Mouse (Mus musculus) olfactory bulb, adult 2 months (tissue): ENCODE measurements around the gene Pex26. TPM values are rescaled to one million over a fixed set of nuclear protein-coding genes. Genes with fewer than 3 reads are reported as not detected.
A peak's percentile ranks its signal among the peaks of the same experiment; 100 is the strongest.

Source experiments
- H3K27ac ChIP-seq: fragments of 200-500 bp; 2 replicates; pipeline ENCODE4 v1.5.1; 2012; ENCODE audit warnings: low read depth, low read length; ENCODE audit not compliant: insufficient read depth
- H3K4me1 ChIP-seq: fragments of 200-500 bp; 2 replicates; pipeline ENCODE4 v1.6.1; 2012; ENCODE audit warnings: low read length; ENCODE audit not compliant: control insufficient read depth, insufficient read depth
- H3K4me3 ChIP-seq: fragments of 200-500 bp; 2 replicates; pipeline ENCODE4 v1.5.1; 2012; ENCODE audit warnings: mild to moderate bottlenecking, low read depth, low read length, moderate library complexity; ENCODE audit not compliant: insufficient read depth
- CTCF ChIP-seq: fragments of 200-500 bp; IDR thresholded peaks from 2 replicates; pipeline ENCODE4 v1.5.1; 2012; ENCODE audit warnings: low read depth, mild to moderate bottlenecking, low read length, moderate library complexity; ENCODE audit not compliant: insufficient read depth
- POLR2A ChIP-seq: fragments of 200-500 bp; IDR thresholded peaks from 2 replicates; pipeline ENCODE4 v1.6.1; 2012; ENCODE audit warnings: mild to moderate bottlenecking, low read depth, low read length, moderate library complexity; ENCODE audit not compliant: insufficient read depth
- WGBS: fragments of 180-500 bp; shearing (Covaris S2); methylation state at CpG from one replicate; pipeline ENCODE4 v1.1.7; 2018; 5-methylcytosine and 5-hydroxymethylcytosine counted together
- polyA plus RNA-seq: library from polyadenylated mRNA; stranded (reverse); fragments of >200 nt; gene quantifications from 2 replicates; pipeline ENCODE4 v1.2.4, GENCODE M21; 2012; ENCODE audit warnings: low replicate concordance; ENCODE audit not compliant: missing spikeins, insufficient read depth, insufficient read length

Gene Pex26
- polyA plus RNA-seq, 1 experiment: not detected

DNA sequence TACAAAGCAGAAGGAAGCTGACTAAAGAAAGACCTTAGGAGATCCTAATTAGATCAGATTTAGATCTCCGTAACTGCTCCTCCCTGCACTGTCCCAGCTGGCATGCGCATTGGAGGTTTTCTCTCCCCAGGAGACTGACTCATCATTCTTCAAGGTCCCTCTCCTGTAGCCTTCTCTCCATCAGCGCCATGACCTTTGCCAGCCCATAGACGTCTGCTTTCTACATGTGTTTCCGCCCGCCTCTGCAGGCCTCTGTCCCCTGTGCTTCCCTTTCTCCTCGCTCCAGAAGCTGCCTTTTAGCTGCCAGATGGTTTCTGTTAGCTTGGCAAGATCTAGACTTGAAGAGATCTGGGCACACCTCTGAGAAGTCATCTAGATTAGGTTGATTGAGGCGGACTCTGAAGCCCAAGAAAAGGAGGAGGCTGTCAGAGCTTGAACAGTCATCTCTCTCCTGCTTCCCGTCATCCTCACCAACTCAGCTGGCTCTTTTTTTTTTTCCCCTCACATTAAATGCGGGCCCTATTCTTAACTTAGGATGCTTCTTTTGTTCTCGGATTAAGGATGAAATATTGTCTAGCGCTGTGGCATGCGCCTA is 38.4 kb upstream of the Pex26 start:
- WGBS: 66% methylated on average over 13 of the region's 13 CpGs
- no peak overlapping the region for H3K4me3 ChIP-seq
- H3K27ac ChIP-seq: peak overlapping the region; percentile 75
- H3K4me1 ChIP-seq: peaks cover 20% of the 10 kb centered on the region
- TF ChIP-seq CTCF (no peak), POLR2A (no peak)

DNA sequence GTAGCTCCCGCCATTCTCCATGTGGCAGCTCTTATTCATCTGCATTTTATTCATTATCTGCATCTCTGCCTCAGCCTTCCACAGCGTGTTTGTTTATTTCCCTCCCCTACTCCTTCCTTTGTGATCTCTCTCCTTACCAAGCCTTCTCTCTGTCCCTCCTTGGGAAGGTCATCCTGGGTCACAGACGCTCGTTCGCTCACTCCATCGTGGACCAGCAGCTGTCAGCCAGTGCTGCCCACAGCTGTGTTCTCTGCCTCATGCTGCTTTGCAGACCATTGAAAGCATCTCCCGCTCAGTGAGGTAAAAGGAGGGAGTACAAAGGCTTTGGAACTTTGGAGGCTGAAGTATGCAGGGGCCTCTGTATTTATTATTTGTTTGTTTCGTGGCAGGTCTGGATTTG is 37.6 kb upstream of the Pex26 start:
- 69% methylated on average over 8 of the region's 8 CpGs for WGBS
- Histone ChIP-seq H3K27ac (no peak overlapping the region), H3K4me3 (no peak overlapping the region), H3K4me1 (peaks cover 19% of the 10 kb centered on the region)
- TF ChIP-seq CTCF (no peak), POLR2A (no peak)

DNA sequence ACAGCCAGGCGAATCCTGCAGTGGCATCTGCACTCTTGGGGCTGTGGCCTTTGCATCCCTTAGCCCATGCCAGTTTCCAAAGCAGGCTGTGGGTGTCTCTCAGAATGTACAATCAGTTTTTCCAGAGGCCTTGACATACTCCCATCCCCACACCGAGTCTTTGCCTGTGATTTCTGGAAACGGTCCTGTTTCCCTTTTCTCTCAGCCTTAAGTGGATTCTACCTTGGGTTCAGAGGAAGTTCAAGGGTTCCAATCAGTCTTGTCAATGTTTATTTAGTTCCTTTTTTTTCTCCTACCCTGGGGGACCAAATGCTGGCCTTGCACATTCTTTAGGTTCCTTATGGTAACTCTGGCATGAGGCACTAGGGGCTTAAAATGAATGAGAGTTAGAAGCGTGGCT is 36.7 kb upstream of the Pex26 start:
- Histone ChIP-seq H3K27ac (no peak overlapping the region), H3K4me1 (peaks cover 15% of the 10 kb centered on the region), H3K4me3 (no peak overlapping the region)
- TF ChIP-seq POLR2A (no peak), CTCF (no peak)
- WGBS: 83% methylated on average over 4 of the region's 4 CpGs

GRCm38 (mm10) chr6:121148360-121148759 is 35.1 kb upstream of the Pex26 start:
- Histone ChIP-seq H3K4me1 (peaks cover 14% of the 10 kb centered on the region), H3K27ac (no peak overlapping the region), H3K4me3 (no peak overlapping the region)
- 54% methylated on average over 3 of the region's 3 CpGs for WGBS
- TF ChIP-seq POLR2A: no peak
- no peak for TF ChIP-seq CTCF

GRCm38 (mm10) chr6:121149420-121149819 is 34.0 kb upstream of the Pex26 start:
- no peak for TF ChIP-seq CTCF
- no peak for TF ChIP-seq POLR2A
- Histone ChIP-seq H3K4me3 (no peak overlapping the region), H3K4me1 (peaks cover 5% of the 10 kb centered on the region), H3K27ac (no peak overlapping the region)
- 82% methylated on average over 3 of the region's 3 CpGs for WGBS

DNA sequence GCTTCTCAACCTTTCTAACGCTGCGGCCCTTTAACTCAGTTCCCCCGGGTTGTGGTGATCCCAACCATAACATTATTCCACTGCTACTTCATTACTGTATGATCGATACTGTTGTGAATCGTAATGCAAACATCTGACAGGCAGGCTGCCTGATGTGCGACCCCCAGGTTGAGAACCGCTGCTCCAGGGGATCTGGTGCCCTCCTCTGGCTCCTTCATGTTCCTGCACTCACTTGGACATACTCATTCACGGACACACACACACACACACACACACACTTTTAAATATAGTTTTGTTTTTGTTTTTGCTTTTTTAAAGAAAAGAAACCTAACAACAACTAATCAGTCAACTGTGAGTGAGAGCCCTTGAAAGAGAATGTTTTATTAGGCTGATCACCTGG is 33.3 kb upstream of the Pex26 start:
- peaks cover 2% of the 10 kb centered on the region for H3K4me1 ChIP-seq
- 95% methylated on average over 8 of the region's 8 CpGs for WGBS
- no peak overlapping the region for H3K27ac ChIP-seq
- H3K4me3 ChIP-seq: no peak overlapping the region
- TF ChIP-seq CTCF (no peak), POLR2A (no peak)

GRCm38 (mm10) chr6:121151732-121152131 is 31.7 kb upstream of the Pex26 start:
- H3K4me1 ChIP-seq: no peaks in the 10 kb centered on the region
- no peak overlapping the region for H3K4me3 ChIP-seq
- H3K27ac ChIP-seq: no peak overlapping the region
- 56% methylated on average over 6 of the region's 6 CpGs for WGBS
- TF ChIP-seq POLR2A (no peak), CTCF (no peak)

GRCm38 (mm10) chr6:121153177-121153576 is 30.3 kb upstream of the Pex26 start:
- Histone ChIP-seq H3K4me1 (no peaks in the 10 kb centered on the region), H3K4me3 (no peak overlapping the region), H3K27ac (no peak overlapping the region)
- no peak for TF ChIP-seq POLR2A
- no peak for TF ChIP-seq CTCF
- 89% methylated on average over 8 of the region's 8 CpGs for WGBS

DNA sequence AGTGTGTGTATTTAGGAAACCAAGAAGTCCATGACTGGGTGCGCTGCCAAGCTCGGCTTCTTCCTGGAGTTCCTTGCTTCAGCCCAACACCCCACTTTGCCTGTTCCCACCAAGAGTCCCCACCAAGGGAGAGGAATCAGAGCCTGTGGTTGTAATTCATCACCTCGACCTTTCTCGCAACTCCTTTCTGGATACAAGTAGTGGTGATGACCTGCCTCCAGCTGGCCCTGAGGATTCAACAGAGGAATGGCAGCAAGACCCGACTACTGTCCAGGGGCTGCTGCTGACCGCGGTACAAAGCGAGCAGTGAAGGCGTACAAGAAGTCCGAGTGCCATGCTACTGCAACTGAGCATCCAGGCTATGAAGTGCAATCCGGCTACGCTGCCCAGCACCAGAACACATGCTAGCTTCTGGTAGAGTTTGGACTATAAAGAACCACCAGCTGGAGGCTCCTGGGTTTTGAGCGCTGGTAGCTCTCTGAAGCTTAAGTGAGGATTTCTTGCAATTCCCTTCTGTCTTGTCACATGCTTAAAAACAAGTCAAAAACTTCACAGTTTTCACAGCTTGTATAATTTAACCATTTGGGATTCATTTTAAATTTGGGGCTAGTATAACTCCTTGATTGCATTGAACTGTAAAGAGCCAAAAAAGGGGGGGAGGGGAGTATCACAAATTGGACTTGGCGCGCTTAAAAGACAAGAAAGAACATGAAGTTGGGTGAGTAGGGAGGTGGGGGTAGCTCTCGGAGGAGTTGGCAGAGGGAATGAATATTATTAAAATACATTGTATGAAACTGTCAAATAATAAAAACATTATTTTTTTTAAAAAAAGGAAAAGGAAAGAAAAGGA is 28.8 kb upstream of the Pex26 start:
- H3K4me1 ChIP-seq: peaks cover under 1% of the 10 kb centered on the region; the same call in 1 of the 2 replicates
- H3K4me3 ChIP-seq: no peak overlapping the region
- TF ChIP-seq CTCF (no peak), POLR2A (no peak)
- H3K27ac ChIP-seq: no peak overlapping the region
- WGBS: 84% methylated on average over 16 of the region's 16 CpGs

GRCm38 (mm10) chr6:121156030-121156429 is 27.4 kb upstream of the Pex26 start:
- Histone ChIP-seq H3K27ac (no peak overlapping the region), H3K4me3 (no peak overlapping the region), H3K4me1 (peaks cover 4% of the 10 kb centered on the region; the same call in 1 of the 2 replicates)
- WGBS: 86% methylated on average over 2 of the region's 2 CpGs
- TF ChIP-seq POLR2A: no peak
